Mouse (Mus musculus) megakaryocyte-erythroid progenitor cell, adult 5-6 weeks (primary cell): Measurements from ENCODE around the gene Ano2. TPM values are rescaled to one million over a fixed set of nuclear protein-coding genes. Genes with fewer than 3 reads are reported as not detected.

Source experiments
- ATAC-seq: replicated peaks from 2 replicates; pipeline ENCODE4 v1.8.0; 2016; ENCODE audit warnings: mild to moderate bottlenecking, inconsistent platforms; ENCODE audit not compliant: severe bottlenecking, poor library complexity, low FRiP score, low TSS enrichment
- total RNA-seq, 2 experiments: library from RNA; stranded (forward) in 1 of 2; stranded (reverse) in 1 of 2; fragments of 200-1000, 215-1000 nt in 1 of 2; fragments of >200 nt in 1 of 2; fragmentation: Nextera tagmentation in 1 of 2; gene quantifications; 2 replicates each; pipeline ENCODE4 v1.2.3; 2014 to 2017

Ano2 gene
- total RNA-seq, 2 experiments from 2014 or later, result not detected

DNA sequence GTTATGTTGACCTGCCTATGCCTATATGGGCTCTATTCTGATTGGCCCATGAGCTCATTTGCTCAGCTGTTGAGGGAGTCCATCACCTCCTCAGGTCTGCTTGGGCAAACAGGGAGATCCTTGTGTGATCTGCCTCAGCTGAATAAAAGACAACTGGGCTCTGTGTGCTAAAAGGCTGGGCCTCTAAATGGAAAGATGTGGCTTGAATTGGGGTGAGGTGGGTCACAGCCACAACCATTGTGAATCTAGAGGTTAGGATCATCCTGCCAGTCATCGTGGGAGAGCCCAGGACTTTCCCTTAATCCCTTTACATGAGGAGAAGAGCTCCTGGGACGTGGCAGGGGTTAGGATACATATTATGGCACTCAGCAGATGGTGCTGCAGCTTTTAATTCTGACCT, 188.5 kb downstream of the Ano2 start:
- ATAC-seq, result no peak

DNA sequence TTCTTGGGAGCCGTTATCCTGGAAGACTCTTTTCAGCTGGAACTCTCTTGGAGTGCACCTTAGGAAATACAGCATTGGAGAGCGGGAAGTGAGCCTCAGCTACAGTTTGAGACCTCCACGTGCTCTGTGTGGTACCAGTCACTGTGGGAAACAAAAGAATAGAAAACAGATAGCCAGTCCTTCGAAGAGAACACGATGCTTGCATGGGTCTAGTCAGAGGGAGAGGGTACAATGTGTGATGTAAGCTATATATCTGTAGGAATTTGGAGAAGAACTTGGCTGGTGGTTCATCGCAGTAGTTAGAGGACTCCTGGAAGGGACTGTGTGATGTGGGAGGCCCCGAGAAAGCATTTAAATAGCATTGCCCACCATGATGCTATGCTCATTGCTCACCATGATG, 189.1 kb downstream of the Ano2 start:
- no peak for ATAC-seq

DNA sequence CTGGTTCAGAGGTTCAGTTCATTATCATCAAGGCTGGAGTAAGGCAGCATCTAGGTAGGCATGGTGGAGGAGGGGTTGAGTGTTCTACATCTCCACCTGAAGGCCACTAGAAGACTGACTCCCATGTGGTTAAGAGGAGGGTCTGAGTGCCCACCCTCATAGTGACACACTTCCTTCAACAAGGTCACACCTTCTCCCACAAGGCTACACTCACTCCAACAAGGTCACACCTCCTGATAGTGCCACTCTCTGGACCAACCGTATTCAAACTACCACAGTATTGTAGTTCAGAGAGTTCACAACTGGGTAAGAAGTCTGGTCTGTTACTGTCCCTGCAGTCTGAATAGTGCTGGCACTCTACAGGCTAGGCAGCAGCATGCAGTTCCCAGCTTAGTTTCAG, 198.4 kb downstream of the Ano2 start:
- ATAC-seq, result no peak

DNA sequence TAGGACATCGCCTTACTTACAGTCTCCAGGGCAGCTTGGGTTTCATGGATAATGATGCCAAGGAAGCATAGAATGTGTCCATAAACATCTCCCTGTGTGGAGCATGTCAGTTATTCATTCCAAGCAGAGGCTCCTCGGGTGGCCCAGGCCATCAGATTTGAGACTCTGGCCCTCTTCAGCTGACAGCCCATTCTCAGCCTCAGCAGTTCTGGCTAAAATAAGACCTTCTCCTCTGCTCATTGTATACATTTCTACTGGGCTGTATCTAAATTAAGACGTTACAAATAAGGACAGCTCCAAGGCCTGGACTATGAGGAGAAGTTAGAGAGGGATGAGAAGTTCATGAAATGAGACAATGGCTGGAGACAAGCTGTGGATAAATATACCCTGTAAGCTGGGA, 204.1 kb downstream of the Ano2 start:
- ATAC-seq, result no peak

DNA sequence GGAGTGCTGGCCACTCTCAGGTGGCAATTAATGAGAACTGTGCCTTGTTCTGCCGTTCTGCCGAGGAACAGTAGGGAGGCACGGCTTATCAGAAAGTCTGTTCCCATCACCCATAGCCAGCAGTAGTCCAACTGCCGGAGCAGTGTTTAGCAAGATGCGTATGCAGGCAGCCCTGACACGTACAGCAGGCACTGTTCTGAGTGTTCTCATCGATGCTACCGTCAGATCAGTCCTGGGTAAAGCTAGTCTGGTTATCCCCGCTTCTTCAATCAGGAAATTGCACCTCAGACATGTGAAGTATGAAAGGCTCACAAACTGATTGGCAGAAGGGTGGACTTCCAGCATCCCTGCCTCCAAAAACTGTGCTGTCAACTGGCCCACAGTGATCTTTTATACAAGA, 224.2 kb downstream of the Ano2 start:
- ATAC-seq, result no peak

DNA sequence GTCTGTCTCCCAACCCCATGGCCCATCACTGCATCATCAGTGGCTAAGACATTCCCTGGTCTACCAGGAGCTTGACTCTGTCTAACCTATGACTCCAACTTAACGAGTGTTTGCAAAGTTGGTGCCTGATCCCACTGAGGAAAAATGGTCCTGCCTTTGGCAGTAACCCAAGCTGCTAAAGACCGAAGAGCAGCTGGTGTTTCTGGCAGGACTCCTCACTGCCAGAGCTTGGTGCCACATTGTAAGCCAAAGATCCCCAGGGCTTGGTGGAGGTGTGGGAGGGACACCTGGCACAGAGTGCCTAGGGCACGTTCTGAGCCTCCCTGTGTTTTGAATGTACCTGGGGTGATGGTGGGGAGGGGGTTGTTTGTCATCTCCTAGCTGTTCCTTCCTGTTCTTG, 232.5 kb downstream of the Ano2 start:
- no peak for ATAC-seq

DNA sequence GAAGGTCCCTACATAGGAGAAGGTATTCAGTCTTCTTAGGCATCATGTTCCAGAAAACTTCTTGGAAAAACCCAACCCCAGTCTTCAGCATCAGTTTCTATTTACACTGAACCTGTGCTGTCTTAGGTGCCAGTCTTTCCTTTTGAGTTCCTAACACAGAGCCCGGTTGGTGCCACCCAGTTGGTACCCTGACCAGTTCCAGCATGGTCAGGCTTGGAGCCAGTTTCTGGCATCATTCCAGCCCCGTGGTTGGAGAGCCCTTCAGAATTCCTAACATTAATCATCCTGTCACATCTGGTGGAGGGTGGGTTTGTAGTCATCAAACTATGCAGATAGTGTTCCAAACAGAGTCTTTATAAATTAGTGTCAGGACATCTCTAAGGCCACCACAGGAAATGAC, 234.8 kb downstream of the Ano2 start:
- no peak for ATAC-seq

DNA sequence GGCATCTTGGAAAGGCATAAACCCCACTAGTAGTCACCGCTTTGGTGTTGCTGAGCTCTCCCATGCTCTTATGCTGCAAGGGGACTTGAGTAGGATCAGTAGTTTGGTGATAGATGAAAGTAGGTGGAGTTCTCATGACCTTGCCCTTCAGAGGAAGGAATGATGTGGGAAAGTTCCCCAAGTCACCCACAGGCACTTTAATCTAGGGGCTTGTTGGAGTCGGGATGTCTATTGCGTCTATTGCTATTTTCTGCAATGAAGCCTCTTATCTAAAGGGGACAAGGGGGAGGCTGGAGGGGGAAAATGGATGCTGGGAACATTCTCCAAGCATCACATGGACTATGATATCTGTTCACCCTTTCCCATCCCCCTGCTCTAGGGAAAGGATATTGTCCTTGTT, 235.6 kb downstream of the Ano2 start:
- ATAC-seq, result no peak

DNA sequence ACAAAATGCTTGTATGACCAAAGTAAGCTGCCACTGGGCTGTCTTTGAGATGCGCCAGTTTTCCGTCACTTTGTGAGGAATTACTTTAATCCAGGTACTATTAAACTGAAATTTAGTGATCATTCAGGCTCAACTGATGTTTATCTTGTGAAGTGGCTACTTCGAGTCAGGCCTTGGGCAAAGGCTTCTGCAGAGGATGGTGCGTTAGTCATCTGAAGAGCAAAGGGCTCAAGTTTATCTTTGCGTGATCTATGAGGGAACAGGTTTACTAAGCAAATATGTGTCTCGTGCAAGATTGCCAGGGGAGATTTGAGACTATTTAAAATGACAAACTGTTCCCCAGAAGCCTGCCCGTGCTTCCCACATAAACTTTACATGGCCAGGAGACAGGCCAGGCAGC, 241.7 kb downstream of the Ano2 start:
- no peak for ATAC-seq

DNA sequence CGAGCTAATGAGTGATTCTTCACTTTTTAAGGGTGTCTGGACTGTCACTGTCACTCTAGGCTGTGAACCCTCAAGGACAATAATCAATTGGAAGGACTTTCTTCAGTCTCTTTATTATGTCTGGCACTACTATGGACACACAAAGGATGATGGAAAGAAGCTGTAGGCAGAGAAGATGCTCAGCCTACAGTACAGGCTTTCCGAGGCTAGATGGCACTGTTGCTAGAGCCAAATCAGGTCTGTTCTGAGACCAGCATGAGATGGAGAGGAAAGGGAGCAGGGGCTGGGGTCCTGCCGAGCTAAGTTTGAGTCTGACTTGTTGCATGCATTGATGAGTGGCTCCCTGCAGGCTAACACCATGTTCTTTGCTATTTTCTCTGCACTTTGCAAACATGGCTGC, 264.7 kb downstream of the Ano2 start:
- ATAC-seq, result no peak

DNA sequence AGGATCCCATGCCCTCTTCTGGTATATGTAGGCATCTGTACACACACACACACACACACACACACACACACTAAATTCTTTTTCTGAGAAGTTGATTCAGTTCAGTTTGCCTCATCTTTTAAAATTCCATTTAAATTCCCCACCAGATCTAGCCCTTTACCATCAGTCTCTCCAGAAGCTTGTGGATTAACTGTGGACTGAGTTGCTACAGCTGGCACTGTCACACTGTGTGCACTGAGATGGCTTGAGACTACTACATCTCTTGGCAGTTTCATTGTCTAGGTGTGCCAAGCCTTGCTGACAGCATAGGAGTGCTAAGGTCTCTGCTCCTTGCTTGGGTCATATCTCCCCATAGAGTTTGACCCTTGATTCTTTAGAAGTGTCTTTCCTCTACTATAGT, 283.3 kb downstream of the Ano2 start:
- no peak for ATAC-seq

DNA sequence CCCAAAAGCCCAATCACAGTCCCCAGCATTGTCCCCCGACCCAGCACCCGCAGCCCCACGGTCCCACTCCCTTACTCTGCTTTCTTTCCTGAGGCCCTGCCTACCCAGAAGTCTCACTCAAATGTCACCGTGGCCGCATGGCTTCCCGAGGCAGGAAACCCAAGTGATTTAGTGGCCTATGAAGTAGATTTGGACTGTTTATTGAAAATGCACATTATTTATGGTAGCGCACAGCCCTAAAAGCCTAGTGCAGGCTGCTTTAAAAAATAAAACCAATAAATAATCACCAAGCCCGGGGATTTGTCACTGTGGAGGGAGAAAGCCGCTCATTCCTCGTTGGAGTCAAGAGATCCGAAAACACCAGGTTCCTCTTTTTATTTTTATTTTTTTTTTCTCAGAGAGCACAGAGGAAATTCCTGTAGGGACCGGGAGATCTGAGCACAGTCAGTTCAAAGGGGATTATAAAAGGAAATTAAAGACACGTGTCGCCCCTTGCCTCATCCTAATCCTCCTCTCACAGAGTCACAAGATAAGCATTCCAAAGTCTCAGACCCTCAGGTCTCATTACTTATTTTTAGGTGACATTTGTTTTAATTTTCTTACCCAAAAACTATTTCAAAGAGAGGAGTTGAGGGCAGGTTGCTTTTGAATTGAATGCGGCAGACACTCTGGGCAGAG, 285.7 kb downstream of the Ano2 start:
- ATAC-seq, result no peak

DNA sequence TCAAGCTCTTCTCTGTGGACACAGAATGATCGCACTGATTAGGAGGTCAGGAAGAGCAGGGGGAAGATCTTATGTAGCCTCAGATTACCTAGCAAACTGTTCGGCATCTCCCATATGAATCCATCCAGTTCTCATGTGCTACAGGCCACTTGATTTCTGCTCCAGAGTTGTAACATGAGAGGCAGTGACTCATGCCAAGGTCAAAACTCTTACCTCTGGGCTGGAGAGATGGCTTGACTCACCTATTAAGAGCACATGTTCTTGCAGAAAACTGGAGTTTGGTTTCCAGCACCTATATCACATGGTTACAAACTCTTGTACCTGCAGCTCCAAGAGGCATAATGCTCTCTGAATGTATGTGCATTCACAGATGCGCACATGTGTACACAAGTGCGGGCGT, 289.4 kb downstream of the Ano2 start:
- no peak for ATAC-seq

DNA sequence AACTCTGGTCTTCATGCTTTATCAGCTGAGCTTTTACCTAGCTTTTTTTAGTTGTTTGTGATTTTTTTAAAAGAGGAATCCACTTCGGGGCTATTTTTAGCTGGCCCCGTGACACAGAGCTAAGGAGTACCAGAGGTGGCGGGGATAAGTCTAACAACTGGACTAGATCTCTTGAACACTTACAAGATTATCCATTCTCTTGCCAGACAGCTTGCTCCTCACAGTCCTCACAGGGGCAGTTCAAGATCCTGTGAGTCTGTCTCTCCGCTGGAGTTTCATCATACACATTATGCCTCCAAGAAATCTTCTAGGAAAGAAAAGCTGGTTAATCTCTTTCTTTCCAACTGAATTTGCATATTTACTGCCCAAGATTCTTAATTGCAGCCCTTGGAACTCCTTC, 293.8 kb downstream of the Ano2 start:
- no peak for ATAC-seq

DNA sequence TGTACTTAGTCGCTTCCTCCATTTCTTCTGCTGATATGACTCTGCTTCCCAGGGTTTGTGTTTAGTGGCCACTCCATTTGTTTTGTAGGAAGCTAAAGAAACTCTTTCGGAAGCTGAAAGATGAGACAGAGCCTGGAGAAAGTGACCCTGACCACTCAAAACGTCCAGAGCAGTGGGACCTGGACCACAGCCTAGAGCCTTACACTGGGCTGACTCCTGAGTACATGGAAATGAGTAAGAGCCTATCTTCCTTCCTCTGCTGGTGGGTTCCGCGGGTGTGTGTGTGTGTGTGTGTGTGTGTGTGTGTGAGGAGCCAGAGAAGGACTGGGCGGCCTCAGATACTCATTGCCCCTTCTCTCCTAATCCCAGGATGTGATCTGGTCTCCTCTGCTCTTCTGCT, 302.5 kb downstream of the Ano2 start:
- ATAC-seq, result no peak

DNA sequence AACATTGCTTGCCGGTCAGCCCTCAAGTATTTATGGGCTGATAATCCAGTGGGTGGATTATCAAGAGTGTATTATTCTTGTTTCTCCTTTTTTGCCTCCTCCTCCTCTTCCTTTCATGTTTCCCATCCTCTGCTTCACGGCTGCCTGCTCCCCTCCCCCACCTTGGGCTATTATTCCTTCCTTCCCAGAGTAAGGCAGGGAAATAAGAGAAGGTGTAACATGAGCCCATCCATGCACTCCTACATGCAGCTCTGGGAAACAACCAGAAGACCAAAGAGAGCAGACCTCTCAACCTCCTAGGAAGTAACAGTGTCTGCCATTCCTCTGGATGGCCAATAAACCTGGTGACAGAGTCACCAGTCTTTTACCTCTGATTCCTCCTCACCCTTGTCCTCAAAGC, 311.6 kb downstream of the Ano2 start:
- no peak for ATAC-seq

DNA sequence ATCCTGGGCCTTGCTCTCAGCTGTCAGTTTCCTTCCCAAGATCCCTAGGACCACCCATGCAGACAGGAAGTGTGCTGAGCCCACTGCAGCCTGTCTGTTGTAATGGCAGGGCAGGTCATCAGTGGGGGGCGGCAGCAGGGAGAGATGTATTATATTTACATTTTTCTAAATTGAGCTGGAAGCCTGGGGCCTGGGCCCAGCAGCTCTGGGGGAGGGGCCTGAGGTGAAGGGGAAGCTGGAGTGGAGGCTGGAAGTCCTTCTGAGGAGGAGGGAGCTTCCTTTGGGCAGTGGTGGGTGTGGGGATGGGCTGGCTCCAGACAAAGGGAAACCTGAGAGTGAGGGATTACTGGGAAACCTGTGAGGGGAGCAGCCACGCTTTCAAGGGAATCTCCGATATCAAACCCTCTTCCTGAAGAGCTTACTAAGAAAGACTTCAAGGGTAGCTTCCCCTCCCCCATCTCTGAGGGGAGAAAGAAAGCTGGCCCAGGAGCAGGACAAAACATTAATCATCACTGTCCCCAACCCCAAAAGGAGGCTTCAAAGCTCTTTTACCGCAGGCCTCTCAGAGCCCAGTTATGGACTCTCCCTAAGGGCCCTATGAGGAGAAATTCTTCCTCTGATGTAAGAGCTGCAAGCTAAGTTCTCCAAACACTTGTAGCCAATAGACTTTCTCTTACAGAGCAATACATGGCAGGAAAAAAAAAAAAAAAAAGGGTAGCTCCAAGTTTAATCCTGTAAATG, 313.0 kb downstream of the Ano2 start:
- no peak for ATAC-seq

DNA sequence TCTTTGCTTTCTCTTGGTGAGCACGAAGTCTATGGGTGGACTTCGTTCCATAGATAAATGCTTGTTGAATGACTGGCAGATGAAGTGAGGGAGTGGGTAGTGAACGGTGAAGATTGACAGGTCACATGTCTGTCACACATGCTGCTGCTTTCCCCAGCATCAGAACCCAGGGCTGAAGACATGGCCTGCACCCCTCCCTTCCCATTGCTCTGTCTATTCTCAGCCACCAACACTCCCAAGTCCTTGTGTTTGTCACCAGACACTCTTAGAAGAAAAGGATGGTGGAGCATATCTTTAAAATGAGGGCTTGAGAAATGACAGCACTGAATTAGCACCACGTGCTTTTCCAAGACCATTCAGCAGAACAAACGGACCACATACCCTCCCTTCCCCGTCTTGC, 316.4 kb downstream of the Ano2 start:
- ATAC-seq, result no peak

DNA sequence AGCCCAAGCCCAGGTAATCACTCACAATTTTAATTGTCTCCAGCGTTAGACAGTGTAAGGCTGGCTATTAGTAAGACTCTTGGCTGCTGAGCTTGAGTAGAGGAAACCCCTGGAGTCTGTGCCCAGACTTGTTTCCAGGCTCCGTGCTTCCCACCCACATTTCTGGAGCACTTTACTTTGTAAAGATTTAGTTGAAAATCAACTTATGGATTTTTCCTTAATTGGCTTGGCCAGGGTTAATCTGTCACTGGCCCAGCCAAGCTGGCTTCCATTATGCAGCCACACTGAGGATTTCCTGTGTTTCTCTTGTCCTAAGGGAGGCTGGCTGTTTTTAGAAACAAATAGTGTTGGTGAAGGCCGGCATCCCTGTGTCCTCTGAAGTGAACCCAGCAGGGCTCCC, 318.9 kb downstream of the Ano2 start:
- no peak for ATAC-seq

DNA sequence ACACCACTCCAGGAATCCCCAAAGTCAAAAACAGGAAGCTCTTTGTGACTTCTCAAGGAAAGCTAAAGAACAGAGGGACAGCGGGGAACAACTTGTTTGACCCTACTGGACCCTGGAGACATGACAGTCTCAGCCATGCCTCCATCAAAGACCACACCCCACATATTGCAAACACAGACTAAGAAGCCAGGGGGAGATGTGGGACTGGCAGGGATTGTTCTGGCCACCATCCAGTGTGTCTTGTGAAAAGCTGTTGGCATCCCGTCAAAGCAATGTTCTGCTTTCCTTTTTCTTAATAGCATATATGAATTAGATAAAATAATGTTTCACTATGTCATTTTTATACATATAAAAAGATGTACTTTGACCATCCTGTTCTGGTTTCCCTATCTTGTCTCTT, 326.8 kb downstream of the Ano2 start:
- no peak for ATAC-seq

DNA sequence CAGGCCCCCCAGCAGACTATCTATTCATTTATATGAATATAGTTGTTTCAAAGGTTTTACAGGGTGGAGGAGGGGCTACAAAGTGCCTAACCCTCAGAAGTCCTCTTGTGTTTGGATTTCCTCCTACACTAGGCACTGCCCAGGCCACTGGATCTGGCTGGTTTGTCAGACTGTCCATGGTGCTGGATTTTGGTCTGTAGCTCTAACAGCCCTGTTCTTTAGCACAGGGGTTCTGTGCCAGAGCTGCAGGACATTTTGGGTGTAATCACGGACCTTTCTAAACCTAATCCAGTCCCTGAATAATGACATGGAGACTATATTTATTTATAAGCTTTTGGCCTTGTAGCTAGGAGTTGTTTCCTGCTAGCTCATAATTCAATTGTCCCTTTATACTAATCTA, 328.2 kb downstream of the Ano2 start:
- ATAC-seq, result no peak
